Mouse (Mus musculus) cerebellum, adult 2 months (tissue): ENCODE measurements at regions not wholly inside any gene's neighbourhood (a gene's known extent, or its start where the extent isn't known, plus 50 kb on each side); places are given as distances from the start of the nearest gene placed in this dataset.

ENCODE experiments used
- CTCF ChIP-seq: fragments of 200-500 bp; IDR thresholded peaks from 2 replicates; pipeline ENCODE4 v1.5.1; 2011; ENCODE audit warnings: low read depth, mild to moderate bottlenecking, control low read depth, low read length, moderate library complexity, borderline replicate concordance; ENCODE audit not compliant: insufficient read depth
- POLR2A ChIP-seq: fragments of 200-500 bp; IDR thresholded peaks from 2 replicates; pipeline ENCODE4 v1.6.1; 2011; ENCODE audit warnings: low read length, control low read depth, borderline replicate concordance; ENCODE audit not compliant: insufficient read depth

GRCm38 (mm10) chr2:50813568-50814461, 335.1 kb downstream of the Rnd3 start:
- TF ChIP-seq POLR2A (no peak), CTCF (no peak)
